Mouse (Mus musculus) brain, embryonic 14.5 days (tissue): Measurements from ENCODE around the gene Dnaic1.

Source experiments
- CTCF ChIP-seq: fragments of 200-500 bp; IDR thresholded peaks from 2 replicates; pipeline ENCODE4 v1.5.1; 2012; ENCODE audit warnings: inconsistent platforms, mild to moderate bottlenecking, moderate library complexity, borderline replicate concordance; ENCODE audit not compliant: insufficient read depth, insufficient read length; ENCODE audit errors: extremely low read depth
- POLR2A ChIP-seq: fragments of 200-500 bp; IDR thresholded peaks from 2 replicates; pipeline ENCODE4 v1.6.1; 2012; ENCODE audit warnings: mild to moderate bottlenecking, inconsistent platforms, borderline replicate concordance; ENCODE audit not compliant: poor library complexity, insufficient read depth, insufficient read length, severe bottlenecking; ENCODE audit errors: extremely low read depth

- TF ChIP-seq CTCF (no peak), POLR2A (no peak)
These were observed 3.9 kb downstream of the Dnaic1 start for GRCm38 (mm10) chr4:41573492-41573891.
